Mouse (Mus musculus) left cerebral cortex, adult 18-20 months (tissue): ENCODE results near the gene Stra6. TPM values are rescaled to one million over a fixed set of nuclear protein-coding genes. Genes with fewer than 3 reads are reported as not detected.

Source experiments
- DNase-seq, 2 experiments: peaks; one replicate each; pipeline ENCODE4 v3.0.0; 2021 to 2022; ENCODE audit warnings: low spot score in 2 of 2, mixed read lengths in 1 of 2
- total RNA-seq, 2 experiments: library from RNA; stranded (reverse); gene quantifications; 2 replicates each; pipeline ENCODE4 v1.2.3; 2021

Stra6 gene
- total RNA-seq, 2 experiments from 2014 or later: 7.8 to 10.3 TPM

GRCm38 (mm10) chr9:58048621-58049020 is 15.0 kb upstream of the Stra6 start:
- no peak for DNase-seq

- peak in 1 of 2 experiments; percentile 25 for DNase-seq
Measured at GRCm38 (mm10) chr9:58049186-58049585, 14.4 kb upstream of the Stra6 start.

- no peak for DNase-seq
Measured at GRCm38 (mm10) chr9:58049861-58050260, 13.7 kb upstream of the Stra6 start.

GRCm38 (mm10) chr9:58051937-58052336 is 11.7 kb upstream of the Stra6 start:
- no peak for DNase-seq

GRCm38 (mm10) chr9:58053102-58053501 is 10.5 kb upstream of the Stra6 start:
- peak; percentile 70 to 72 for DNase-seq

GRCm38 (mm10) chr9:58053544-58053943 is 10.0 kb upstream of the Stra6 start:
- DNase-seq: no peak

- DNase-seq: no peak
Measured at GRCm38 (mm10) chr9:58054032-58054431, 9.6 kb upstream of the Stra6 start.

GRCm38 (mm10) chr9:58055666-58056065 is 7.9 kb upstream of the Stra6 start:
- no peak for DNase-seq

- no peak for DNase-seq
Measured at GRCm38 (mm10) chr9:58059920-58060319, 3.7 kb upstream of the Stra6 start.

- DNase-seq: no peak
Measured at GRCm38 (mm10) chr9:58060677-58061667, 2.6 kb upstream of the Stra6 start.

- DNase-seq: no peak
Measured at GRCm38 (mm10) chr9:58065532-58065931, 1.9 kb downstream of the Stra6 start.

GRCm38 (mm10) chr9:58065977-58066730 is 2.6 kb downstream of the Stra6 start:
- DNase-seq: peak; percentile 25 to 41

GRCm38 (mm10) chr9:58066731-58067095 is 3.1 kb downstream of the Stra6 start:
- DNase-seq: peak; percentile 80 to 89

GRCm38 (mm10) chr9:58067546-58067945 is 4.0 kb downstream of the Stra6 start:
- DNase-seq: peak; percentile 56 to 61

- DNase-seq: no peak
Measured at GRCm38 (mm10) chr9:58074561-58074960, 11.0 kb downstream of the Stra6 start.

- DNase-seq: no peak
Measured at GRCm38 (mm10) chr9:58084586-58084985, 21.0 kb downstream of the Stra6 start.

- DNase-seq: no peak
Measured at GRCm38 (mm10) chr9:58085074-58085473, 21.5 kb downstream of the Stra6 start.

GRCm38 (mm10) chr9:58086203-58086602 is 22.6 kb downstream of the Stra6 start:
- DNase-seq: no peak

- DNase-seq: no peak
Measured at GRCm38 (mm10) chr9:58086861-58087260, 23.3 kb downstream of the Stra6 start.

- DNase-seq: peak; percentile 50 to 66
Measured at GRCm38 (mm10) chr9:58087277-58087998, 23.9 kb downstream of the Stra6 start.
